Mouse (Mus musculus): ENCODE data around the gene Chac1. TPM values are rescaled to one million over a fixed set of nuclear protein-coding genes. Genes with fewer than 3 reads are reported as not detected.

Chac1 gene
- polyA plus RNA-seq, 1 experiment from 2014 or later: 14.9 TPM

DNA sequence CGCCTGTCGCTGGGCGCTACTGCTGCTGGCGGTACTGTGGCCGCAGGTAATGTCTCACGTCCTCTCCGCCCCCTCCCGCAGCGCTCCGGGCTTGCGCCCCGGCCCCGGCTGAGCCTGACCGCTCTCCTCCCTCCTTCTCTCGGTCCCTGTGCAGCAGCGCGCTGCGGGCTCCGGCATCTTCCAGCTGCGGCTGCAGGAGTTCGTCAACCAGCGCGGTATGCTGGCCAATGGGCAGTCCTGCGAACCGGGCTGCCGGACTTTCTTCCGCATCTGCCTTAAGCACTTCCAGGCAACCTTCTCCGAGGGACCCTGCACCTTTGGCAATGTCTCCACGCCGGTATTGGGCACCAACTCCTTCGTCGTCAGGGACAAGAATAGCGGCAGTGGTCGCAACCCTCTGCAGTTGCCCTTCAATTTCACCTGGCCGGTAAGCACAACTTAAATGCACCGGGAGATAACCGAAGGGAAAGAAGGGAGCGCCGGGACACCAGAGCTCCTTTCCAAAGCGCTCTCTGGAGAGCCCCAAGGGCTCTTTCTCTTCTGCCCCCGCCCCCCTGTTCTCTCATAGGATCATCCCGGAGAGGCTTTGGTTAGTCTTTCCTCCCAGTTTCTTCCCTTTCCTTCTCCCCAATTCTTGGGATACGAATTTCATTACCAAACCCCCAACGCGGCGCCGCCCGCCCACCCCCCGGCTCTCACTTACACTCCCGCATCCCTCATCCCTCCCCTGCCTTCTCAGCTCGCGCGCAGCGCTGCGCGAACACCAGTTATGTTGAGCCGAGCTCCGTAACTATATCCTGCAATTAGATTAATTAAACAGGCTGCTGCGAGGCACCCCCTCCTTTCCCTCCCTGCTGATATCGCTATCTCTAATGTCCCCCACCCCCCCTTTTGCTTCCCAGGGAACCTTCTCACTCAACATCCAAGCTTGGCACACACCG, 24.6 kb upstream of the Chac1 start:
- no peak for ATAC-seq
- WGBS: under 1% methylated on average over 61 of the region's 61 CpGs
- Histone ChIP-seq H3K4me3 (ENCODE audit: low read length) (peak overlapping the region; percentile 52), H3K36me3 (ENCODE audit: control insufficient read depth, insufficient read depth, low read length) (no peaks in the 10 kb centered on the region), H3K9me3 (ENCODE audit: control insufficient read depth, low read length) (no peaks in the 10 kb centered on the region), H3K9ac (ENCODE audit: low read depth, low read length) (peak overlapping the region; percentile 70), H3K4me1 (ENCODE audit: control insufficient read depth, insufficient read depth, low read depth, low read length) (peaks cover 52% of the 10 kb centered on the region), H3K27me3 (replicated peaks; ENCODE audit: control insufficient read depth, insufficient read depth, low read length) (peaks cover 58% of the 10 kb centered on the region), H3K4me2 (ENCODE audit: low read length) (peak overlapping the region; percentile 82), H3K27ac (ENCODE audit: low read depth, low read length) (peak overlapping the region; percentile 16; the same call in 1 of the 2 replicates)

DNA sequence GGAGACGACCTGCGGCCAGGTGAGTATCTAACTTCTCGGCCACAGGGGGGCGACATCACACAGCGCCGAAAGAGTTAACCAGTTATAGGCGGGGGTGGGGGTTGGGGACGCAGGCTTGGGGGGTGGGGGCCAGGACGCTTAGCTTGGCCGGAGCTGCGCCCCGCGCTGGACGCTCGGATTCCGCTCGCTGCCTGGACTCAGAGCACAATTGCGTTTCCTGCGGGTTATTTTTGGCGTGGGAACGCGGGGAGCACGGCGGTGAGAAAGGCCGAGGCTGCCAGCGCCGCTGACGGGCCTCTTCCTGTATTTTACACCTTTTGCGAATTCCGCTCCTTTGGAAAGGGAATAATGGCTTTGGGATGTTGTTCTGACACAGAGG, 23.9 kb upstream of the Chac1 start:
- Histone ChIP-seq H3K4me2 (ENCODE audit: low read length) (peak overlapping the region; percentile 82), H3K36me3 (ENCODE audit: control insufficient read depth, insufficient read depth, low read length) (no peaks in the 10 kb centered on the region), H3K9me3 (ENCODE audit: control insufficient read depth, low read length) (no peaks in the 10 kb centered on the region), H3K27ac (ENCODE audit: low read depth, low read length) (no peak overlapping the region), H3K4me3 (ENCODE audit: low read length) (peak overlapping the region; percentile 52), H3K4me1 (ENCODE audit: control insufficient read depth, insufficient read depth, low read depth, low read length) (peaks cover 48% of the 10 kb centered on the region), H3K9ac (ENCODE audit: low read depth, low read length) (peak overlapping the region; percentile 70), H3K27me3 (replicated peaks; ENCODE audit: control insufficient read depth, insufficient read depth, low read length) (peaks cover 59% of the 10 kb centered on the region)
- under 1% methylated on average over 30 of the region's 30 CpGs for WGBS
- 0 out of 2 replicates have a peak, but pooled peaks have one; percentile 1 for ATAC-seq

DNA sequence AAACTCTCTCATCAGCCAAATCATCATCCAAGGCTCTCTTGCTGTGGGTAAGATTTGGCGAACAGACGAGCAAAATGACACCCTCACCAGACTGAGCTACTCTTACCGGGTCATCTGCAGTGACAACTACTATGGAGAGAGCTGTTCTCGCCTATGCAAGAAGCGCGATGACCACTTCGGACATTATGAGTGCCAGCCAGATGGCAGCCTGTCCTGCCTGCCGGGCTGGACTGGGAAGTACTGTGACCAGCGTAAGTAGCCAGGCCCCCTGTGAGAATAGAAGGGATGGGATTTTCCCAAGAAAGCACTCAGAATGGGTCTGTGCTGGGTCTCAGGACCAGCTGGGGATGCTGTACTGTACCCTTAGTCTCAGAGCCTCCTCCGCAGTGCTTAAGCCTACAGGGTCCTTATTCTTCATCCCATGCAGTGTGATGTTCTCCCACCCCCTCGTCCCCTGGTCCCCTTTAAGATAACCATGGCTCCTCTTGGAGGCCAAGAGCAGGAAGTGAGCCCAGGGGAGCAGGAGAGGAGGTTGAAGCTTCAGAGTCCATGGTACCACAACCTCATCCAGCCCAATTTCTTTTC, 23.0 kb upstream of the Chac1 start:
- H3K9me3 ChIP-seq (ENCODE audit: control insufficient read depth, low read length): no peaks in the 10 kb centered on the region
- H3K4me1 ChIP-seq (ENCODE audit: control insufficient read depth, insufficient read depth, low read depth, low read length): peaks cover 40% of the 10 kb centered on the region
- H3K27me3 ChIP-seq (replicated peaks; ENCODE audit: control insufficient read depth, insufficient read depth, low read length): peaks cover 56% of the 10 kb centered on the region
- H3K36me3 ChIP-seq (ENCODE audit: control insufficient read depth, insufficient read depth, low read length): no peaks in the 10 kb centered on the region
- no peak for ATAC-seq
- WGBS: 12% methylated on average over 11 of the region's 11 CpGs
- peak overlapping the region; percentile 82 for H3K4me2 ChIP-seq (ENCODE audit: low read length)
- H3K9ac ChIP-seq (ENCODE audit: low read depth, low read length): no peak overlapping the region
- H3K27ac ChIP-seq (ENCODE audit: low read depth, low read length): no peak overlapping the region
- H3K4me3 ChIP-seq (ENCODE audit: low read length): peak overlapping the region; percentile 52; the same call in 1 of the 2 replicates

DNA sequence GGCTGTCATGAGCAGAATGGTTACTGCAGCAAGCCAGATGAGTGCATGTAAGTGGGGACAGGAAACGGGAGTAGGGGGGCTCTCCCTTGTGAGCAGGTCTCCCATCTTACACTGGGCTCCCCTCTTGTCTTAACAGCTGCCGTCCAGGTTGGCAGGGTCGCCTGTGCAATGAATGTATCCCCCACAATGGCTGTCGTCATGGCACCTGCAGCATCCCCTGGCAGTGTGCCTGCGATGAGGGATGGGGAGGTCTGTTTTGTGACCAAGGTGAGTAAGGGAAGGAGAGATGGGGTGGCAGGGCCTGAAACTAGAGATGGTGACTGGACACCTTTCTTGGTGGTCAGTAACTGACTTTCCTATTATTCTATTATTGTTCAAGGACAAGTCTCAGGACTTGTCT, 22.5 kb upstream of the Chac1 start:
- Histone ChIP-seq H3K9me3 (ENCODE audit: control insufficient read depth, low read length) (no peaks in the 10 kb centered on the region), H3K27ac (ENCODE audit: low read depth, low read length) (no peak overlapping the region), H3K4me2 (ENCODE audit: low read length) (peak overlapping the region; percentile 82; the same call in 1 of the 2 replicates), H3K27me3 (replicated peaks; ENCODE audit: control insufficient read depth, insufficient read depth, low read length) (peaks cover 52% of the 10 kb centered on the region), H3K9ac (ENCODE audit: low read depth, low read length) (no peak overlapping the region), H3K4me1 (ENCODE audit: control insufficient read depth, insufficient read depth, low read depth, low read length) (peaks cover 40% of the 10 kb centered on the region), H3K36me3 (ENCODE audit: control insufficient read depth, insufficient read depth, low read length) (no peaks in the 10 kb centered on the region), H3K4me3 (ENCODE audit: low read length) (no peak overlapping the region)
- no peak for ATAC-seq
- WGBS: 38% methylated on average over 5 of the region's 5 CpGs

DNA sequence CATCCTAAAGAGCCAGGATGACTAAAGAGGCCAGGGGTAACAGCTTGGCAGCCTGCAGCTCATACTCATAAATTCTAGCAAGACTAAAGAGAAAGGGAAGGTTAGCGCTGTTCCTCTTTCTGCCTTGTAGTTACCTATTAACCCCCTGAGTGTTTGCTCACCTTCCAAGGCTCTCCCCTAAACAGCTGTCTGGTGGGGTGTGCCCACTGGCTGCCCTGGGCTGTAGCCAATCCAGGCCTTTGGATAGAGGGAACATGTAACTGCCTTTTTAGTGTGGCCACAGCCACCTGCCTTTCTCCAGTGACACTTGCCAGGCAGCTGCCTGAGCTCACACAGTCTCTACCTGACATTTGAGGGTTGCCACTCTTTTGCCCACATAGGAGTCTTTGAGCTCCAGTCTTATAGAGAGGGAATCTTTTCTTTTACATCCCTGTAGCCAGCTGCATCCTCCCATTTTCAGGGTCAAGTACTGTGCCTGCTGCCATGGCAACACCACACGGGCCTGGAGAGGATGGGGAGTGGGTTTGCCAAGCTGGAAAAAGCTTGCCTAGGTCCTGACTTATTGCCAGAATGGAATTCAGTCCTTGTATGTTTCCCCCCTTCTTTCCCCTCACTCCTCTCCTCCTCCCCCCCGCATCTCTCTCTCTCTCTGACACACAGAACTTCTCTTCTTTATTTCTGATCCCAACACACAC, 21.8 kb upstream of the Chac1 start:
- Histone ChIP-seq H3K4me2 (ENCODE audit: low read length) (no peak overlapping the region), H3K27me3 (replicated peaks; ENCODE audit: control insufficient read depth, insufficient read depth, low read length) (peaks cover 46% of the 10 kb centered on the region), H3K36me3 (ENCODE audit: control insufficient read depth, insufficient read depth, low read length) (no peaks in the 10 kb centered on the region), H3K9ac (ENCODE audit: low read depth, low read length) (no peak overlapping the region), H3K27ac (ENCODE audit: low read depth, low read length) (peak overlapping the region; percentile 27; the same call in 1 of the 2 replicates), H3K9me3 (ENCODE audit: control insufficient read depth, low read length) (no peaks in the 10 kb centered on the region), H3K4me1 (ENCODE audit: control insufficient read depth, insufficient read depth, low read depth, low read length) (peaks cover 34% of the 10 kb centered on the region), H3K4me3 (ENCODE audit: low read length) (no peak overlapping the region)
- WGBS: 41% methylated on average over 3 of the region's 3 CpGs
- peak; percentile 35; the same call in 1 of the 2 replicates for ATAC-seq

DNA sequence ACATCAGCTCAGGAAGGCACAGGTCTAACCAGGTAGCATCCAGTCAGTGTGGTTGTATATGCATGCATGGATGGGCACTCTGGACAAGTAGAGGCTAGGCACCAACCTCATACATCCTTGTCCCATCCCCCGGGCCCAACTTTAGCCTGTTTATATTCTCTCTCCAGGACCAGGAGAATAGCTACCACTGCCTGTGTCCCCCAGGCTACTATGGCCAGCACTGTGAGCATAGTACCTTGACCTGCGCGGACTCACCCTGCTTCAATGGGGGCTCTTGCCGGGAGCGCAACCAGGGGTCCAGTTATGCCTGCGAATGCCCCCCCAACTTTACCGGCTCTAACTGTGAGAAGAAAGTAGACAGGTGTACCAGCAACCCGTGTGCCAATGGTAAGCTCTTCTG, 20.2 kb upstream of the Chac1 start:
- H3K36me3 ChIP-seq (ENCODE audit: control insufficient read depth, insufficient read depth, low read length): no peaks in the 10 kb centered on the region
- H3K27ac ChIP-seq (ENCODE audit: low read depth, low read length): no peak overlapping the region
- H3K9ac ChIP-seq (ENCODE audit: low read depth, low read length): no peak overlapping the region
- no peak overlapping the region for H3K4me3 ChIP-seq (ENCODE audit: low read length)
- no peak overlapping the region for H3K4me2 ChIP-seq (ENCODE audit: low read length)
- WGBS: 93% methylated on average over 8 of the region's 8 CpGs
- ATAC-seq: no peak
- peaks cover 42% of the 10 kb centered on the region for H3K27me3 ChIP-seq (replicated peaks; ENCODE audit: control insufficient read depth, insufficient read depth, low read length)
- H3K4me1 ChIP-seq (ENCODE audit: control insufficient read depth, insufficient read depth, low read depth, low read length): peaks cover 19% of the 10 kb centered on the region
- H3K9me3 ChIP-seq (ENCODE audit: control insufficient read depth, low read length): no peaks in the 10 kb centered on the region

DNA sequence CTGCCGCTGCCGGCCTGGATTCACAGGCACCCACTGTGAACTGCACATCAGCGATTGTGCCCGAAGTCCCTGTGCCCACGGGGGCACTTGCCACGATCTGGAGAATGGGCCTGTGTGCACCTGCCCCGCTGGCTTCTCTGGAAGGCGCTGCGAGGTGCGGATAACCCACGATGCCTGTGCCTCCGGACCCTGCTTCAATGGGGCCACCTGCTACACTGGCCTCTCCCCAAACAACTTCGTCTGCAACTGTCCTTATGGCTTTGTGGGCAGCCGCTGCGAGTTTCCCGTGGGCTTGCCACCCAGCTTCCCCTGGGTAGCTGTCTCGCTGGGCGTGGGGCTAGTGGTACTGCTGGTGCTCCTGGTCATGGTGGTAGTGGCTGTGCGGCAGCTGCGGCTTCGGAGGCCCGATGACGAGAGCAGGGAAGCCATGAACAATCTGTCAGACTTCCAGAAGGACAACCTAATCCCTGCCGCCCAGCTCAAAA, 18.8 kb upstream of the Chac1 start:
- Histone ChIP-seq H3K36me3 (ENCODE audit: control insufficient read depth, insufficient read depth, low read length) (no peaks in the 10 kb centered on the region), H3K4me3 (ENCODE audit: low read length) (no peak overlapping the region), H3K27ac (ENCODE audit: low read depth, low read length) (no peak overlapping the region), H3K27me3 (replicated peaks; ENCODE audit: control insufficient read depth, insufficient read depth, low read length) (peaks cover 42% of the 10 kb centered on the region), H3K4me2 (ENCODE audit: low read length) (no peak overlapping the region), H3K9ac (ENCODE audit: low read depth, low read length) (no peak overlapping the region), H3K4me1 (ENCODE audit: control insufficient read depth, insufficient read depth, low read depth, low read length) (peaks cover 11% of the 10 kb centered on the region), H3K9me3 (ENCODE audit: control insufficient read depth, low read length) (no peaks in the 10 kb centered on the region)
- WGBS: 68% methylated on average over 24 of the region's 24 CpGs
- ATAC-seq: no peak

DNA sequence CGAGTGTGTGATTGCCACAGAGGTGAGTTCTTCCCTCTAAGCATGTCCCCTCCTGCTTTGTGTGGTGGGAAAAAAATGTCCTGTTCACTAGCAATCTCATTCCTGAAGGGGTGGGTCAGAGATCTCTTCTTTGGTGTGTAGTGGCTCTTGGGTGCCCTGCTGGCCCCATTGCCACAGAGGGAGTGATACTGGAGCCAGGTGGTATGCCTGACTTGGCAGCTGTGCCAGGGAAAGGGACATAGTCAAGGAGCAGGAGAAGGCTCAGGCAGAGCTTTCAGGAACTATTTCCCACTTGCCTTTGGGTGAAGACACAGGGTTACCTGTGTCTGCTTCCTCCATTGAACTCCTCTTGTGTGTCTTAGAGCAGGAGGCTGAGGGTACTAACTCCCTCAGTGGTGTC, 16.9 kb upstream of the Chac1 start:
- no peaks in the 10 kb centered on the region for H3K9me3 ChIP-seq (ENCODE audit: control insufficient read depth, low read length)
- no peak overlapping the region for H3K27ac ChIP-seq (ENCODE audit: low read depth, low read length)
- no peak for ATAC-seq
- H3K9ac ChIP-seq (ENCODE audit: low read depth, low read length): no peak overlapping the region
- peaks cover 14% of the 10 kb centered on the region for H3K4me1 ChIP-seq (ENCODE audit: control insufficient read depth, insufficient read depth, low read depth, low read length)
- H3K27me3 ChIP-seq (replicated peaks; ENCODE audit: control insufficient read depth, insufficient read depth, low read length): peaks cover 29% of the 10 kb centered on the region
- H3K4me3 ChIP-seq (ENCODE audit: low read length): no peak overlapping the region
- H3K4me2 ChIP-seq (ENCODE audit: low read length): no peak overlapping the region
- H3K36me3 ChIP-seq (ENCODE audit: control insufficient read depth, insufficient read depth, low read length): no peaks in the 10 kb centered on the region
- 65% methylated on average over 1 of the region's 1 CpGs for WGBS
